7 mouse cellular contexts compared by ENCODE assay signal in genomic region chr19:14635213-14635928, GRCm38 (mm10). TPM values are rescaled to one million over a fixed set of nuclear protein-coding genes. Genes with fewer than 3 reads are reported as not detected.
DNase-seq lines count a peak whose midpoint lies in the region; ATAC-seq lines count a peak whose summit lies in the region.

No protein-coding gene starts in this region.

- H3K9me3 ChIP-seq in embryonic facial prominence, embryonic 10.5 days = peaks cover 2% of the 10 kb centered on the region; the same call in 1 of the 2 replicates
- peaks cover 5% of the 10 kb centered on the region; the same call in 1 of the 2 replicates for H3K9me3 ChIP-seq in intestine, embryonic 16.5 days (ENCODE audit: control insufficient read depth, low read length)
- H3K9me3 ChIP-seq in midbrain, embryonic 15.5 days = no peaks in the 10 kb centered on the region

- 28% methylated on average over 10 of the region's 10 CpGs for WGBS in embryonic facial prominence, embryonic 10.5 days
- WGBS in intestine, embryonic 16.5 days = 42% methylated on average over 10 of the region's 10 CpGs
- 62% methylated on average over 10 of the region's 10 CpGs for WGBS in midbrain, embryonic 15.5 days

- peak; percentile 64 for ATAC-seq in intestine, embryonic 16.5 days
- ATAC-seq in megakaryocyte, adult 5-6 weeks (ENCODE audit: poor library complexity, severe bottlenecking) = peak; percentile 95
- ATAC-seq in midbrain, embryonic 15.5 days (replicated peaks) = no peak

- H3K4me3 ChIP-seq in embryonic facial prominence, embryonic 10.5 days = no peak overlapping the region
- H3K4me3 ChIP-seq in intestine, embryonic 16.5 days (ENCODE audit: low read length) = no peak overlapping the region
- no peak overlapping the region for H3K4me3 ChIP-seq in midbrain, embryonic 15.5 days

- peaks cover 19% of the 10 kb centered on the region for H3K4me1 ChIP-seq in embryonic facial prominence, embryonic 10.5 days
- H3K4me1 ChIP-seq in intestine, embryonic 16.5 days (ENCODE audit: control insufficient read depth, insufficient read depth, low read length) = no peaks in the 10 kb centered on the region
- 0 out of 2 replicates have a peak, but pooled peaks cover 4% of the 10 kb centered on the region for H3K4me1 ChIP-seq in midbrain, embryonic 15.5 days

- H3K4me2 ChIP-seq in intestine, embryonic 16.5 days (ENCODE audit: low read depth, low read length) = no peak overlapping the region
- H3K4me2 ChIP-seq in midbrain, embryonic 15.5 days = no peak overlapping the region

- H3K27ac ChIP-seq in embryonic facial prominence, embryonic 10.5 days (replicated peaks) = 0 out of 2 replicates have a peak overlapping the region, but pooled peaks have one; percentile 32
- no peak overlapping the region for H3K27ac ChIP-seq in intestine, embryonic 16.5 days (ENCODE audit: low read length)
- no peak overlapping the region for H3K27ac ChIP-seq in midbrain, embryonic 15.5 days

- no peaks in the 10 kb centered on the region for H3K36me3 ChIP-seq in embryonic facial prominence, embryonic 10.5 days (replicated peaks)
- no peaks in the 10 kb centered on the region for H3K36me3 ChIP-seq in intestine, embryonic 16.5 days (ENCODE audit: control insufficient read depth, insufficient read depth, low read length)
- H3K36me3 ChIP-seq in midbrain, embryonic 15.5 days (replicated peaks) = no peaks in the 10 kb centered on the region

- peak; percentile 15 for DNase-seq in retina, postnatal 1 day
- DNase-seq in retina, embryonic 14.5 days (ENCODE audit: low spot score) = no peak
- DNase-seq in embryonic facial prominence, embryonic 10.5 days (ENCODE audit: low spot score) = peak; percentile 63
- DNase-seq in ovary, postnatal 10 days (ENCODE audit: low spot score) = no peak

- H3K27me3 ChIP-seq in embryonic facial prominence, embryonic 10.5 days (replicated peaks; ENCODE audit: low read depth, poor library complexity, severe bottlenecking) = peaks cover 12% of the 10 kb centered on the region; the same call in 1 of the 2 replicates
- H3K27me3 ChIP-seq in intestine, embryonic 16.5 days (replicated peaks; ENCODE audit: control insufficient read depth, insufficient read depth, low read length) = no peaks in the 10 kb centered on the region
- no peaks in the 10 kb centered on the region for H3K27me3 ChIP-seq in midbrain, embryonic 15.5 days (replicated peaks)

- H3K9ac ChIP-seq in intestine, embryonic 16.5 days (ENCODE audit: low read depth, low read length) = no peak overlapping the region
- no peak overlapping the region for H3K9ac ChIP-seq in midbrain, embryonic 15.5 days

RNA-seq across cellular contexts. Expression of gene Tle4, which starts 37.5 kb away (rescaled TPM):
- 19.4 and 21.7 TPM in 2 replicates for polyA plus RNA-seq in embryonic facial prominence, embryonic 10.5 days (2016; fragmentation: Nextera tagmentation; extraction: Ambion mirVana)
- 11.5 and 13.1 TPM in 2 replicates for polyA plus RNA-seq in intestine, embryonic 16.5 days (2015; fragmentation: Nextera tagmentation; extraction: Ambion mirVana)
- total RNA-seq in megakaryocyte, adult 5-6 weeks (2015) = 32.3 and 38.4 TPM in 2 replicates
- total RNA-seq in megakaryocyte, adult 5-6 weeks (2017) = 18.6 and 22.3 TPM in 2 replicates
- polyA plus RNA-seq in midbrain, embryonic 15.5 days (2015; fragmentation: Nextera tagmentation; extraction: Ambion mirVana) = 40.4 and 41.3 TPM in 2 replicates

Comparison
In these comparisons a context has a peak if more than half of its experiments do, and no peak if none do; other contexts are left out.
1. DNase-seq: peak in retina, postnatal 1 day (single experiment) and embryonic facial prominence, embryonic 10.5 days (single experiment); none in retina, embryonic 14.5 days (single experiment) and ovary, postnatal 10 days (single experiment).